Mouse (Mus musculus) kidney, postnatal 36 days (tissue): Measurements from ENCODE around the gene Epha6.
A peak's percentile ranks its signal among the peaks of the same experiment; 100 is the strongest.

Source experiments
- DNase-seq, 2 experiments: peaks; one replicate each; pipeline ENCODE4 v3.0.0; 2021 to 2022; ENCODE audit warnings: mixed read lengths in 2 of 2

The Epha6 gene

GRCm38 (mm10) chr16:59639102-59639691, 966.1 kb downstream of the Epha6 start, which contains the start of gene Arl6:
Gene Arl6 (minus strand): TSS chr16:59639391.
- peak; percentile 94 to 98 for DNase-seq

- DNase-seq = peak in 1 of 2 experiments; percentile 7
These were observed 970.7 kb downstream of the Epha6 start for GRCm38 (mm10) chr16:59634598-59634997.

DNA sequence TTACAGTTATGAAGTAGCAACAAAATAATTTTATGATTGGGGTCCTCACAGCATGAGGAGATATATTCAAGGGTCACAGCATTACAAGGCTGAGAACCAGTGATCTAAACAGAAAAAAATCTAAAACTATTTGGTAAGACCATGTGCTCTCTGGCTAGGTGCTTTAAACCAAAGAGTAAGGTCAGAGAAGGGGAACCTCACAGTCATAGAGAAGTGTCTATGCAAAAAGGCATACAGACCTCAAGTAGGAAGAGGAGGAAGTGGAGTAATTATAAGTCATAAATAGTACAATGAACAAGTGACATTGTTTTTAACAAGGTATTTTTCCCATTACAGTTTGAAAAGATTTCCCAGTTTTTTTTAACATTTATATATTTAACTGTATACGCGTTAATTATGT, 983.8 kb downstream of the Epha6 start:
- DNase-seq = no peak

DNA sequence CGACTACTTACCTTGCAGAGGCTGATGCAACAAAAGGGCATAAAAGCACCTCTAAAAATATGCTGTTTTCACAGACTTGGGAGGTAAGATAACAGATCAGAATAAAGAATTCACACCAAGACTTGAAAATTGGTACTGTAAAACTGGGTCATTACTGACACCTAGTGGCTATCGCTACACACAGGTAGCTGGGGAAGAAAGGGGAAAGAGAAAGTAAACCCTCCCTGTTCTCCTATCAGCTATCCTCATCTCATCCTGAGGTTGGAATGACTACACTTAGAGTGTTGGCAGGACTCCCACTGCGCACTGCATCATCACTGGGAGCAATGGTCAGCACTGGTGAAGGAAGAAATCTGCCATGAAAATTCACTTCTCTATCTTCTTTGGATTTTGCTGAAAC, 988.2 kb downstream of the Epha6 start:
- DNase-seq = peak; percentile 54 to 57

DNA sequence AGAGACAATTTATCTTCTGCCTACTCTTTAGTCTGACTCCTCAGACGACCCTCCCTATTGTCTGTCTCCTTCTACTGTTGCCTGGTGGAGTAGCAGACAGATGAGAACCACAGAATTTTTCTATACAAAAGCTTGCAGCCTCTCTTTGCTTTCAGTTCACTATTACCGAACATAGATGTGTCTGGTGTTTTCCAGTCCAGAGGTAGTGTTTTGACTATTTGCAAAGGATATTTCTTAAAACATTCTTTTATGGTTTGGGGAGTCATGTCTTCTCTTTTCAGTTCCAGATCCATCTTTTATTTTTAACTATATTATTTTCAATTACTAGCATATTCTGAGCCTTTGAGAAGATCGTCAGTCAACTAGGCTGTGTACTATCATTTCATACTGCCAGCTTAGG, 989.7 kb downstream of the Epha6 start:
- no peak for DNase-seq

DNA sequence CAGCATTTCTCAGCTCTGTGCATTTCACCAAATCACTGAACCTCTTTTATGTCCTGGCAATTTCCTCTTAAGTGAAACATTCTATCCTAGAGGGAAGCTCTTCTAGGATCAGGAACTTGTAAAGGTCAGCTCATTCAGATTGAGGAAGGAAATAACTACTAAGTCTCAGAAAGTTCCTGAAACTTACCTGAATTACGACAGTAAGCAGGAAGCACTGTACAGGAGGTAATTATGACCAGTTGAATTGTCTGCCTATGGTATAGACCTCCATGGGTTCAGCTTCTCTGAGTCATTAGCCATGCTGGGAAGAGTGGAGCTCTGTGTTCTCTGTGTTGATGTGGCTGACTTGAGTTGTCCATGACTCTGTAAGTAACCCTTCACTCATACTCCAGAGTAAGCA, 994.6 kb downstream of the Epha6 start:
- DNase-seq = no peak

GRCm38 (mm10) chr16:59604078-59604781, 1001.1 kb downstream of the Epha6 start:
- DNase-seq = no peak
